Mouse (Mus musculus): Measurements from ENCODE around the gene Myo1h.

Gene Myo1h

DNA sequence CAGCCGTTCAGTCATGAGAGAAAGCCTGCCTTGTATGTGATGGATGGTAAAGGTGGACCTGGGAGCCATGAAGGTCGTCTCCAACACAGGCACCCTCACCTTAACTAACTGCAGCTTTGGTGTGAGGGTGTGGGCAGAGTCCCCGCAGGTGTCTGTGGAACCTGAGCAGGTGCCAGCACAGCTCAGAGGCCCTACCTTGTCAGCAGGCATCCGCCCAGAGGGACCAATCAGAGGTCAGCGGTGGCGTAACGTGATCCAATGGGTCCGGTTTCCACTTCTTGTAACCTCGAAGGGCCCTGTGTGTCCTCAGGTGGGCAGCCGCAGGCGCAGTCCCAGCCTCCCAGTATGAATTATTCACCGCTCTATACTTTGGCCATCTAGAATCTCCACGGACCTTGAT is at the start of gene Myo1h:
TSS of gene Myo1h (plus strand) at position 293 of the 400 bp plus-strand sequence.
- no peak for DNase-seq

GRCm38 (mm10) chr5:114239737-114240136 is 49.2 kb upstream of the Myo1h start:
- DNase-seq: no peak

GRCm38 (mm10) chr5:114246465-114246864 is 42.5 kb upstream of the Myo1h start:
- DNase-seq: no peak

GRCm38 (mm10) chr5:114248174-114248589 is 40.8 kb upstream of the Myo1h start:
- DNase-seq: peak; percentile 28

- no peak for DNase-seq
Measured at GRCm38 (mm10) chr5:114259495-114259894, 29.5 kb upstream of the Myo1h start.

DNA sequence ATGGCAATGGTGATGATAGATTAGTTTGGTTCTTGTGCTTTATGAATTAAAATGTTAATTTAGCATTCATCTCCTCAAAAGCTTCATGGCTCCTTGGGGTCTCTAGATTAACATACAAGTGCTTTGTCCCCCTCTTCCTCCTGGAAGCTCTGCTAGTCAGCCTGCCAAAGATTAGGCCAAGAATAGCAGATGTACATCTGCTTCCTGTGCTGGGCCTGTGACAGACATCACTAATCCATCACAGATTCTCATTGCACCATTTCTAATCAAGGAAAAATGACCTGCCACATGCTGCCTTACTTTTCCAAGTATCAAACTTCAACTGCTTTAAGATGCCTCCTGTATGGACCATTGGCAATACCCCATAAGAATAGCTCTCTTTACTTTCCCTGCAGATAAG is 27.5 kb upstream of the Myo1h start:
- no peak for DNase-seq

- DNase-seq: peak; percentile 4
Measured at GRCm38 (mm10) chr5:114264030-114264459, 24.9 kb upstream of the Myo1h start.

- no peak for DNase-seq
Measured at GRCm38 (mm10) chr5:114264791-114265190, 24.2 kb upstream of the Myo1h start.

DNA sequence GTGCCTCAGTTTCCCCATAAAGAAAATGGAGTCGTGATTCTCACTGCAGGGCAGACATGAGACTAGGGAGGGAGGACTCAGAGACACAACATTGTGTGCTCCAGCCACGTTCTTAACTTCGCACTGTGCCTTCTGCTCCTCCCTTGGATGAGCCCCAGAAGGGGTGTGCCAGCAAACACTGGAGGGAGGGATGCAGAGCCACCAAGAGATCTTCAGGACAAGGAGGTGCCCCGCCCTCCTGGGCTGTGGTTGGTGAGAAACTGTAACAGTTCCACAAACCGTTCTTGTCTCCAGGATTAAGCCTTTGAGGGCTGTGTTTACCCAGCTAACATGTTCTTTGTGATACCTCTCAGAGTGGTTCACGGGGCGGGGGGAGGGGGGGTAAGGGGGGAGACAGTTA is 20.3 kb upstream of the Myo1h start:
- DNase-seq: no peak

GRCm38 (mm10) chr5:114269499-114269898 is 19.5 kb upstream of the Myo1h start:
- DNase-seq: no peak

DNA sequence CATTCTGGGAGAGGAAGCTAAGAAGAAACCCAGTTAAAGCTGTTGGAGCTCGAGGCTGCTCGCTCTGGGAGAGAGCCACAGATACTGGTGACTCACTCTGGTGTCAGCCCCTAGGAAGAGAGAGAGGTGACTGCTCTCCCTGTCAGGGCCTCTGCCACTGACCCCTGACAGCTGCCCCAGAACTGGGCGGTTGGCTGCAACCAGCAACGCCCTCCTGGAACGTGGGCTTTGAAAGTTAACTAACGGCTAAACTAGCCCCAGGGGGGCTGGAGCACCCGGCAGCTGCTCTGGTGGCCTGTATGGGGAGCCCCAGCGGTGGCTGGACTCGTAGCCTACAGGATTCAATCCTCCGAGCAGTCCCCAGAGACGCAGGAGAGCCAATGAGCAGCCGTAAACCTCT is 19.0 kb upstream of the Myo1h start:
- DNase-seq: no peak

GRCm38 (mm10) chr5:114273693-114274402 is 15.1 kb upstream of the Myo1h start, which contains the start of gene Foxn4:
Gene Foxn4, minus strand, starts transcription at chr5:114273807.
- DNase-seq: no peak

DNA sequence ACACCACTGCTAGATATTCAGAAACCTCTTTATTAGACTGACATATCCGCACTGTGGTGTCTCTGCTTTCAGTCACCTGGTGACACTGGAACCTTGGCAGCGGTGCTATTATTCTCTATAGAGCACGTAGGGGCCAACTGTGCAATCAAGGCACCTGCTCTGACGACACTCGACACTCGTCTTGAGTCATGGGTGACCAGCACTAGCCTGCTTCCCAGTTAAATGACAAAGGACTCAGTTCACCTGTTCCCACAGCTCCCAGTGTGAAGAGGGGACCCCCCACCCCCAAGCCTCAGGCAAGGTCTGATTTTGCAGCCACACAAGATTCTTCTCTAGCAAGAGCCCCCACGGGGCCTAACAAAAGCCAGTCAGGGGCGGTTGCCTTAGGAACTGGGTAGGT is 13.6 kb upstream of the Myo1h start:
- DNase-seq: no peak

GRCm38 (mm10) chr5:114275991-114276390 is 13.0 kb upstream of the Myo1h start:
- DNase-seq: no peak

- DNase-seq: no peak
Measured at GRCm38 (mm10) chr5:114279382-114280143, 9.4 kb upstream of the Myo1h start.

DNA sequence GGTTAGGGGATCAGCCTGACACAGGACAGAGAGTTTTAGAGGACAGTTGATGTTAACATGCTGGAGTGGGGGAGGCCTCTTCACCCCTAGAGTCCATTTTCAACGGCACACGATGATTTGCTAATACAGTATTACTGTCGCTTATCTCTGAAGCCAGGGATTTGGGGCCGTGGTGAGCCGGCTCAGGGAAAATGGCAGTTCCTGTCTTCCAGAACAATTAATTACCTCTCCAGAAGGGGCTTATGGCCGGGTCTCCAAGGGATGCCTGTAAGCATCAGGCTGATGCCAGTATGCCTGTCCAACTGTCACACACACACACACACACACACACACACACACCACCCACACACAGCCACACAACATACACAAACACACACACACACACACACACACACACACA is 6.6 kb upstream of the Myo1h start:
- no peak for DNase-seq

DNA sequence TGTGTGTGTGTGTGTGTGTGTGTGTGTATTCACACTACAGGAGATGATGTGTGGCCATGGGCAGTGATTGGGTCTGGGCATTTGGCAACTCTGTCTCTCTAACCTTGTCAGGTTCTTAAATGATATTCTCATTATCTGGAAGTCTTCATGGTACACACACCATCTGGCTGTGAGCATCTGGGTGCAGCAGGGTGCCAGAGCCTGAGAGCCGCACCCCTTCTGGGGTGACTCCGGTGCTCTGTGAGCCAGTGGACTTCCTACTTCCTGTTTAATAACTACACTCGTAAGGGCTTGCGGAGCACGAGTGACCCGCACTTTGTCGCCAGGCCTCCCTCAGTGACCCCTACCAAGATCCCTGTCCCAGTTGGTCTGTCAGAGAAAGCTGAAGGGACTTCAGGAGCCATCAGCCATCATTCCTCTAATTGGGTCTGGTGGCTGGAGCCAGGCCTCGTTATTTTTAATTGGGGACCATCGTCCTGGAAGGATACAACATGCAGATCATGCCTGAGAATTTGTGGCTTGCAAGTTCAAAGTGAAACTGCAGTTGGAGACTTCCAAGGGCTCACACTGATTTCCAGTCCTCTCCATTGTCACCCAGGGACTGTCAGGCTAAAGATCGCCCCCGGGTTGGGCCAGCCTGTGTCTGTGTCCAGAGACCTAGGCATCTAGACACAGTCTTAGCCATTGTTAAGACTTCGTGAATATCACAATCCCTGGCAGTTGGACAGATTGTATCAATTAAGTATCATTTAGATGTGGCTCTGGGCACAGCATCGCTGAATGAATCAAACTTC is 4.2 kb upstream of the Myo1h start:
- DNase-seq: no peak

GRCm38 (mm10) chr5:114285398-114285700 is 3.6 kb upstream of the Myo1h start:
- DNase-seq: no peak

GRCm38 (mm10) chr5:114286102-114286501 is 2.9 kb upstream of the Myo1h start:
- no peak for DNase-seq

DNA sequence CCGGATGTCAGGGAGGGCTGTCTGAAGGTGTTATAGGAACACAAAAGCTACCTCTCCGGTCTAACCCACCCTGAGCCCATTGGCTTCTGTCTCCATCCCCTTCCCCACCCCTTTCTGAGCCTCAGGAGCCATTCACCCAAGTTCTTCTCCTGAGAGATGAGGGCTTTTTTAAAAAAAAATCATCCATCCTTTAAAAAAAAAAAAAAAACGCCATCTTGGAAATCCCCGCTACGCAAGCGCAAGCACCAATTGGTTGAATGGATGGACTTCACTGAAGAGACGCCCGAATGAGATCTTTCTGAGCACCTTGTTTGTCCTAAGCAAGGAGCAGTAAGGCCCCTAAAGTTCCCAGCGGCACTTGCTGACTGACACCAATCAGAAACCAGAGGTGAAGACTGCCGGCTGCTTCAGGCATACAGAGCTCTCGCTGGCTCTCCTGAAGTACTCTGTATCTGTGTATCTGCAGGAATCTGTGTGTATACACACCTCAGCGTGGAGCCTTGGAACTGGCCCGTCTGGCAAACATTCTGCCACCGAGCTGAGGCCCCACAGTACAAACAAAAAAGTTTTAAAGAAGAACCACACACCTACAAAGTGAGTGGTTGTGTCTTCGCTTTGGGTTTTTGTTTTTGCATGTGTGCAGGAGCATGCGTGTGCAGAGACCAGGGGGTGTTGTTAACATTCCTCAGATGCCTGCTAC is 1.9 kb upstream of the Myo1h start:
- no peak for DNase-seq

GRCm38 (mm10) chr5:114288396-114288795 is 570 bp upstream of the Myo1h start:
- no peak for DNase-seq

GRCm38 (mm10) chr5:114290004-114290403 is 1.0 kb downstream of the Myo1h start:
- DNase-seq: no peak

Measured in cerebellum, adult 11-12 months (tissue).